Mouse (Mus musculus) liver (tissue): ENCODE measurements around the gene Lima1.

ENCODE experiments used
- DNase-seq: peaks from one replicate; pipeline ENCODE4 v3.0.0-alpha.2; 2020; ENCODE audit warnings: mixed read lengths

The Lima1 gene

DNA sequence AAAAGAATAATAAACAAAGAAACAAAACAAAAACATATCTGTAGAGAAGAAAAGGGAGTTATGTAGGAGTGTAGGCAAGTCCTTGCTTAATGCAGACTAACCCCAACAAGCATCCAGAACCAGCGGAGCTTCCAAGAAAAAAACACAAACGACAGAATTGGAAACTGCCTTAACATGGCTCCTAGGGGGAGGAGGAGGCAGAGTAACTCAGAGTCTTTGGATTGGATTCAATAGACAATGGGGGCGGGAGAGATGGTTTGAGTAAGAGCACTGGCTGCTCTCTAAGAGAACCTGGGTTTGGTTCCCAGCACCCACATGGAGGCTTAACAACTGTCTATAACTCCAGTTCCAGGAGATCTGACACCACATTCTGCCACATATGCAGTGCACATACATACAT, 143.6 kb downstream of the Lima1 start:
- DNase-seq, result no peak

DNA sequence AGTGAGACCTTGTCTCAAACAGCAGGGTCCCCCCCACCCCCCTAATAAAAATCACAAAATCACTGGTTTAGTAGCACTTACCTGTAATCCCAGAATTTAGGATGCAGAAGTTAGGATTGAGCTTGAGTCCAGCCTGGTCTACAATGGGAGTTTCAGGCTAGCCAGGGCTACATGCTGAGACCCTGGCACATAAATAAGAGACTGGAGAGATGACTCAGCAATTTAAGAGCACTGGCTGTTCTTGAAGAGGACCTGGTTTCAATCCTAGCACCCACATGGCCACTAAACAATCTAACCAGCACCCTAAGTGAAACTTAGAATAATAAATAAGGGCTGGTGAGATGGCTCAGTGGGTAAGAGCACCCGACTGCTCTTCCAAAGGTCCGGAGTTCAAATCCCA, 144.1 kb downstream of the Lima1 start:
- DNase-seq, result no peak

DNA sequence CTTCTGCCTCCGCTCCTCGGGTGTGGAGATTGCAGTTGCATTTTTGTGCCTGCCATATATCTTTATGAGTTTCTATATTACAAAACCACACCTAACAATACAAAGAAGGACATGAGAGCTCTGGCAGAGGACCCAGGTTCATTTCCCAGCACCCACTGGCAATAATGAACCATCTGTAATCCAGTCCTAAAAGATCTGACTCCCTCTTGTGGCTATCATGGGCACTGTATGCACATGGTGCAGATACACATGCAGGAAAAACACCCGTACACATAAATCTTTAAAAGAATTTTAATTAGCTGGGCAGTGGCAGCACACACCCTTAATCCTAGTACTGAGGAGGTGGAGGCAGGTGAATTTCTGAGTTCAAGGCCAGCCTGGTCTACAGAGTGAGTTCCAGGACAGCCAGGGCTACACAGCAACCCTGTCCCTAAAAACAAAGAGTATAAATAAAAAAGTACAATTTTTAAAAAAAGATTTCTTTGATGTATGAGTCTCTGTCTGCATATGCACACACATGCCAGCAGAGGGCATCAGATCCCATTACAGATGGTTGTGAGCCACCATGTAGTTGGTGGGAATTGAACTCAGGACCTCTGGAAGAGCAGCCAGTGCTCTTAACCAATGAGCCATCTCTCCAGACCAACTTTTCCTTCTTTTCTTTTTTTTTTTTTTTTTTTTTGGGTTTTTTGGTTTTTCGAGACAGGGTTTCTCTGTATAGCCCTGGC, 146.0 kb downstream of the Lima1 start:
- DNase-seq, result no peak
